Mouse (Mus musculus) intestine, embryonic 16.5 days (tissue): Measurements from ENCODE around the gene Dglucy. TPM values are rescaled to one million over a fixed set of nuclear protein-coding genes. Genes with fewer than 3 reads are reported as not detected.
A peak's percentile ranks its signal among the peaks of the same experiment; 100 is the strongest.

Source experiments
- ATAC-seq: fragments of 200-750 bp; cut with Nextera tagmentation; 2 replicates; pipeline ENCODE4 v1.8.0; 2017; ENCODE audit warnings: moderate TSS enrichment, moderate library complexity
- H3K27ac ChIP-seq: fragments of 300-500 bp; sonication (generic); 2 replicates; pipeline ENCODE4 v1.5.1; 2014; ENCODE audit warnings: mild to moderate bottlenecking, low read length
- H3K27me3 ChIP-seq: fragments of 300-500 bp; sonication (generic); replicated peaks from 2 replicates; pipeline ENCODE4 v1.6.1; 2014; ENCODE audit warnings: low read length, control low read depth, mixed read lengths; ENCODE audit not compliant: control insufficient read depth, insufficient read depth
- H3K36me3 ChIP-seq: fragments of 300-500 bp; sonication (generic); 2 replicates; pipeline ENCODE4 v1.6.1; 2014; ENCODE audit warnings: low read length, control low read depth; ENCODE audit not compliant: control insufficient read depth, insufficient read depth
- H3K4me1 ChIP-seq: fragments of 300-500 bp; sonication (generic); 2 replicates; pipeline ENCODE4 v1.6.1; 2014; ENCODE audit warnings: low read length, control low read depth, mixed read lengths; ENCODE audit not compliant: control insufficient read depth, insufficient read depth
- H3K4me2 ChIP-seq: fragments of 300-500 bp; sonication (generic); 2 replicates; pipeline ENCODE4 v1.6.1; 2014; ENCODE audit warnings: low read depth, low read length, control low read depth
- H3K4me3 ChIP-seq: fragments of 300-500 bp; sonication (generic); 2 replicates; pipeline ENCODE4 v1.5.1; 2014; ENCODE audit warnings: mild to moderate bottlenecking, low read length
- H3K9ac ChIP-seq: fragments of 300-500 bp; sonication (generic); 2 replicates; pipeline ENCODE4 v1.6.1; 2014; ENCODE audit warnings: low read depth, low read length
- H3K9me3 ChIP-seq: fragments of 300-500 bp; sonication (generic); 2 replicates; pipeline ENCODE4 v1.6.1; 2016; ENCODE audit warnings: low read length, control low read depth; ENCODE audit not compliant: control insufficient read depth
- WGBS: fragments of 180-500 bp; shearing (Covaris S2); extraction: QIAGEN DNeasy Blood & Tissue Kit; methylation state at CpG from one replicate; pipeline ENCODE4 v1.1.7; 2014; 5-methylcytosine and 5-hydroxymethylcytosine counted together
- polyA plus RNA-seq: library from polyadenylated mRNA; unstranded; fragments of >200 nt; fragmentation: Nextera tagmentation; extraction: Ambion mirVana; gene quantifications from 2 replicates; pipeline ENCODE4 v1.2.1, GENCODE M21; 2015

Dglucy gene
- 2.6 TPM in 2 replicates for polyA plus RNA-seq

DNA sequence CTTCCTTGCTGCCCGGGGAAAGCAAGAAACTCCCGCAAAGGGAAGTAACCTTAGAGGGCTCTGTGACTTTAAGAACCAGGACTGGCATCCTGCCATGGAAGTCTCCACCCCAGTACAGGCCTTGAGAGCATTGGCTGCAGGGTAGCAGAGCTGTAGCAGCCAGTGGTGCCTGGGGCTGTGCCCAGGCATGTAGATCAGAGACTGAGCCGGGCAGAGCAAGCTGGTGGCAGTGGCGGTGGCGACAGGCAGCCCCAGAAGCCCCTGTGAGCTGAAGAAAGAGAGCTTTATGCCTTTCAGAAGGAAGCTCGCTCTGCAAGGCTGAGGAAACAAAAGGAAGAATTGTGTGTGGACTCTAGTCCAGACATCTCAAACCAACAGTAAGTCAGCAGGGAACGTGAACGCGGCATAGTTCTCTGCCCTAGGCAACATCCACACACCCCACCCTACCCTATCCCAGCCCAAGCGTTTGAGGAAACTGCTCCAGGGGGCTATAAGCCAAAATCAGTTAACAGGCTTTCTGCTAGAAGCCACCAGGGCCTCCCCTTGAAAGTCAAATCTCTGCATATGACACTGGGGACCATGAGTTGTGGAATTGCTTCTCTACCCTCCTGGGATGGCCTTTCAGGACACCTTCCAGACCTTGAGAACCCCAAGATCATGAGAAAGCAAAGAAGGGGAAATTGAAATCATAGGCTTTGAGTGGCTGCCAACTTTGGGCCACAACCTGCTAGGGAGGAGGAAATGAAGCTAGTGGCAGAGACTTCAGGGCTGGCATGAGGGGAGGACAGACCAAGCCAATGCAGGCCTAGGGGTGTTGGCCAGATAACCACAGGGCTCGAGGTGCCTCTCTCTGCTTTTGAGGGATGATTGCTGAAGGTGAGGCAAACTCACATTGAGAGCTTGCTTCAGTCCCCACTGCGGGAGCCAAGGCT is at the start of gene Dglucy:
Gene Dglucy (plus strand): TSS at position 124 of the 932 bp plus-strand sequence.
- Histone ChIP-seq H3K27ac (peak within 1 kb of the TSS; percentile 53), H3K9me3 (no peaks in the 10 kb centered on the region), H3K4me2 (peak within 1 kb of the TSS; percentile 46), H3K9ac (peak within 1 kb of the TSS; percentile 64), H3K27me3 (no peaks in the 10 kb centered on the region), H3K36me3 (no peaks in the 10 kb centered on the region), H3K4me3 (peak within 1 kb of the TSS; percentile 40), H3K4me1 (peaks cover 8% of the 10 kb centered on the region; the same call in 1 of the 2 replicates)
- 48% methylated on average over 12 of the region's 12 CpGs for WGBS
- peak; percentile 92 for ATAC-seq

DNA sequence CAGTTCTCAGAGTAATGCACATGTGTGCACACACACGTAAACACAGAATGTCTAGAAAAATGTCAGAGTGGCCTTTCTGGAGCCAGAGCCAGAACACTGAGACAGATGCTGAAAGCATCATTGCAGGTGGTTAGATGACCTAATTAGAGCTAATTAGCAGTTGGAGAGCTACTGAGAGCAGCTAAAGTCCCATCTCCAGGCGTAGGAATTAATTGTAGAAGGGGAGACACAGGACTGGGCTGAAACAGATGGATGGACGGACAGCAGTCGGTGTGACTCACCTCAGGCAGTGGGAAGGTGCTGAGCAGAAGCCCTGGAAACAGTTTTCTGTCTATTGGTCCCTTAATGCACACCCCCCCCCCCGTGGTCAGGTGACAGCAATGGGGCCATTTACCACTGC is 43.7 kb upstream of the Dglucy start:
- H3K36me3 ChIP-seq = no peaks in the 10 kb centered on the region
- no peak overlapping the region for H3K4me3 ChIP-seq
- WGBS = 76% methylated on average over 5 of the region's 5 CpGs
- no peak for ATAC-seq
- no peak overlapping the region for H3K9ac ChIP-seq
- no peaks in the 10 kb centered on the region for H3K4me1 ChIP-seq
- H3K4me2 ChIP-seq = no peak overlapping the region
- H3K9me3 ChIP-seq = no peaks in the 10 kb centered on the region
- H3K27ac ChIP-seq = no peak overlapping the region
- no peaks in the 10 kb centered on the region for H3K27me3 ChIP-seq

GRCm38 (mm10) chr12:100735581-100735980 is 43.3 kb upstream of the Dglucy start:
- Histone ChIP-seq H3K4me3 (no peak overlapping the region), H3K36me3 (no peaks in the 10 kb centered on the region), H3K4me2 (no peak overlapping the region), H3K4me1 (no peaks in the 10 kb centered on the region), H3K9ac (no peak overlapping the region), H3K27ac (no peak overlapping the region), H3K9me3 (no peaks in the 10 kb centered on the region), H3K27me3 (no peaks in the 10 kb centered on the region)
- ATAC-seq = no peak
- 83% methylated on average over 2 of the region's 2 CpGs for WGBS

DNA sequence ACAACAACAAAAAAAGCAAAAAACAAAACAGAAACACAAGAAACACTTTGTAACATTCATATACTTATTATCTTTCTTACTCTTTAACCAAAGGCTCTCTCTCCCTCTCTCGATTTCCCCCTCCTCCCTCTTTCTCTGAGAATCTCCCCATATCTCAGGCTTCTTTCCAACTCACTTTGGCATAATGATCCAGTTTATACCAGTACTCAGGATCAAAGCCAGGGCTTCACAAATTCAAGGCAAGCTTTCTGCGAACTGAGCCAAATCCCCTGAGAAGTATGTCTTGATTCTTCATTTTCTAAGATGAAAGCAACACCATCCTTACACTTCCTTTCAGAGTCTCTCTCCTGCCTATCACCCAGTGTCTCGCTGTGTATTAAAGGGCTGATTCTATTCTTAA is 40.4 kb upstream of the Dglucy start:
- H3K9me3 ChIP-seq = no peaks in the 10 kb centered on the region
- WGBS = 67% methylated on average over 3 of the region's 3 CpGs
- H3K4me3 ChIP-seq = no peak overlapping the region
- H3K4me2 ChIP-seq = no peak overlapping the region
- H3K27ac ChIP-seq = no peak overlapping the region
- no peak overlapping the region for H3K9ac ChIP-seq
- no peaks in the 10 kb centered on the region for H3K4me1 ChIP-seq
- no peak for ATAC-seq
- H3K27me3 ChIP-seq = no peaks in the 10 kb centered on the region
- H3K36me3 ChIP-seq = no peaks in the 10 kb centered on the region

GRCm38 (mm10) chr12:100739011-100739570 is 39.8 kb upstream of the Dglucy start:
- 71% methylated on average over 4 of the region's 4 CpGs for WGBS
- no peaks in the 10 kb centered on the region for H3K27me3 ChIP-seq
- no peak overlapping the region for H3K9ac ChIP-seq
- no peak overlapping the region for H3K4me2 ChIP-seq
- no peaks in the 10 kb centered on the region for H3K36me3 ChIP-seq
- no peaks in the 10 kb centered on the region for H3K9me3 ChIP-seq
- H3K27ac ChIP-seq = no peak overlapping the region
- no peak overlapping the region for H3K4me3 ChIP-seq
- no peak for ATAC-seq
- no peaks in the 10 kb centered on the region for H3K4me1 ChIP-seq

DNA sequence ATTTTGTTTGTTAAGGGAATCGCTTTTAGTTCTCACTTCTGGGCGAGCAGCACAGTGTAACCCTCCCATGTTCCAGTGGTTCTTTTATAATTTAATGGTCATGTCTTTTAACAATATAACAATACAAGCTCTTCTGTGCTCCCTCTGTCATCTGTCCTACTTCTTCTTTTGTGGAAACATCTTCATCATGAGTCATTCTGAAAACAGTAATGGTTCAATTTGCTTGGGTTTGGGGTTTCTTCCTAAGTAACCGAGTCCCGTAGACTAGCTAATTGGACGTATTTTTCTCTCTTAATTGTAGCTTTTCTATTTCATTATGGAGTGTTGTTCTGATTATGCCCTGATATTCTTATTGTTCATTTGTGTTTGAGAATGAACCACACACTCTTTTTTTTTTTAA is 38.5 kb upstream of the Dglucy start:
- Histone ChIP-seq H3K4me2 (no peak overlapping the region), H3K4me1 (no peaks in the 10 kb centered on the region), H3K4me3 (no peak overlapping the region), H3K36me3 (no peaks in the 10 kb centered on the region), H3K27ac (no peak overlapping the region), H3K9ac (no peak overlapping the region), H3K27me3 (no peaks in the 10 kb centered on the region), H3K9me3 (no peaks in the 10 kb centered on the region)
- WGBS = 91% methylated on average over 5 of the region's 5 CpGs
- no peak for ATAC-seq

GRCm38 (mm10) chr12:100742468-100742867 is 36.4 kb upstream of the Dglucy start:
- H3K27me3 ChIP-seq = no peaks in the 10 kb centered on the region
- no peak for ATAC-seq
- H3K27ac ChIP-seq = no peak overlapping the region
- H3K4me1 ChIP-seq = no peaks in the 10 kb centered on the region
- H3K9ac ChIP-seq = no peak overlapping the region
- 68% methylated on average over 2 of the region's 2 CpGs for WGBS
- H3K4me2 ChIP-seq = no peak overlapping the region
- H3K36me3 ChIP-seq = no peaks in the 10 kb centered on the region
- H3K9me3 ChIP-seq = no peaks in the 10 kb centered on the region
- H3K4me3 ChIP-seq = no peak overlapping the region

DNA sequence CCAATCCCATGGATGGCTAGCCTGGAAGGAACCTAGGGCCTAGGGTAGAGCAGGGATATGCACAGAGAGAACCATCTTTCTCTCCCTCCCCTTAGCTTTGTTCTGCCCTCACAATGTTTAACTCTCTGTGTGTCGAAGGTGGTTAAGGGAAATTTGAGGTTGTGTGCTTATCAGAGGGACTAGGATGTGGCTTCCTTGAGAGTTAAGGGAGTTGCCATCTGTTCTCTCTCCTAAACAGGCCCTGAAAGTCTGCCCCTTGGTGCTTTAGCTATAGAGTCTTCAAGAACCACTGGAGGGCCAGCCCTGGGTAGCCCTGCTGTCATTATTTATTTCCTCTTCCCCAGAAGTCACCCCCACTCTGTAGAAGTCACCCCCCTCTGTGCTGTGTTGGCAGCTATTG is 25.9 kb upstream of the Dglucy start:
- Histone ChIP-seq H3K9me3 (no peaks in the 10 kb centered on the region), H3K36me3 (no peaks in the 10 kb centered on the region), H3K4me3 (no peak overlapping the region), H3K9ac (no peak overlapping the region), H3K4me2 (no peak overlapping the region), H3K27ac (no peak overlapping the region), H3K4me1 (no peaks in the 10 kb centered on the region), H3K27me3 (no peaks in the 10 kb centered on the region)
- ATAC-seq = no peak
- WGBS = 52% methylated on average over 1 of the region's 1 CpGs

GRCm38 (mm10) chr12:100753716-100754115 is 25.1 kb upstream of the Dglucy start:
- WGBS = 61% methylated on average over 1 of the region's 1 CpGs
- no peak overlapping the region for H3K4me3 ChIP-seq
- H3K27ac ChIP-seq = no peak overlapping the region
- H3K36me3 ChIP-seq = no peaks in the 10 kb centered on the region
- no peaks in the 10 kb centered on the region for H3K4me1 ChIP-seq
- ATAC-seq = no peak
- H3K9me3 ChIP-seq = no peaks in the 10 kb centered on the region
- no peak overlapping the region for H3K4me2 ChIP-seq
- H3K27me3 ChIP-seq = no peaks in the 10 kb centered on the region
- H3K9ac ChIP-seq = no peak overlapping the region
